Mouse (Mus musculus): Measurements from ENCODE around the gene Npas4.

GRCm38 (mm10) chr19:5039301-5040114 is 49.4 kb upstream of the Npas4 start:
- TF ChIP-seq MAFK (IDR thresholded peaks at IDR 0.05; ENCODE audit: insufficient read depth, low read depth, low read length) (no peak), ZC3H11A (IDR thresholded peaks at IDR 0.05; ENCODE audit: borderline replicate concordance, low read depth, low read length) (no peak), ZNF384 (IDR thresholded peaks at IDR 0.05; ENCODE audit: low read depth, low read length) (no peak), HCFC1 (IDR thresholded peaks at IDR 0.05; ENCODE audit: borderline replicate concordance, insufficient read depth, low read length) (no peak)

All from ES-E14 (cell line).